Mouse (Mus musculus) intestine, embryonic 16.5 days (tissue): ENCODE measurements at regions not wholly inside any gene's neighbourhood (a gene's known extent, or its start where the extent isn't known, plus 50 kb on each side); places are given as distances from the start of the nearest gene placed in this dataset.

Experiments used
- ATAC-seq: fragments of 200-750 bp; cut with Nextera tagmentation; 2 replicates; pipeline ENCODE4 v1.8.0; 2017; ENCODE audit warnings: moderate TSS enrichment, moderate library complexity
- H3K27ac ChIP-seq: fragments of 300-500 bp; sonication (generic); 2 replicates; pipeline ENCODE4 v1.5.1; 2014; ENCODE audit warnings: mild to moderate bottlenecking, low read length
- H3K27me3 ChIP-seq: fragments of 300-500 bp; sonication (generic); replicated peaks from 2 replicates; pipeline ENCODE4 v1.6.1; 2014; ENCODE audit warnings: low read length, control low read depth, mixed read lengths; ENCODE audit not compliant: control insufficient read depth, insufficient read depth
- H3K36me3 ChIP-seq: fragments of 300-500 bp; sonication (generic); 2 replicates; pipeline ENCODE4 v1.6.1; 2014; ENCODE audit warnings: low read length, control low read depth; ENCODE audit not compliant: control insufficient read depth, insufficient read depth
- H3K4me1 ChIP-seq: fragments of 300-500 bp; sonication (generic); 2 replicates; pipeline ENCODE4 v1.6.1; 2014; ENCODE audit warnings: low read length, control low read depth, mixed read lengths; ENCODE audit not compliant: control insufficient read depth, insufficient read depth
- H3K4me2 ChIP-seq: fragments of 300-500 bp; sonication (generic); 2 replicates; pipeline ENCODE4 v1.6.1; 2014; ENCODE audit warnings: low read depth, low read length, control low read depth
- H3K4me3 ChIP-seq: fragments of 300-500 bp; sonication (generic); 2 replicates; pipeline ENCODE4 v1.5.1; 2014; ENCODE audit warnings: mild to moderate bottlenecking, low read length
- H3K9ac ChIP-seq: fragments of 300-500 bp; sonication (generic); 2 replicates; pipeline ENCODE4 v1.6.1; 2014; ENCODE audit warnings: low read depth, low read length
- H3K9me3 ChIP-seq: fragments of 300-500 bp; sonication (generic); 2 replicates; pipeline ENCODE4 v1.6.1; 2016; ENCODE audit warnings: low read length, control low read depth; ENCODE audit not compliant: control insufficient read depth
- WGBS: fragments of 180-500 bp; shearing (Covaris S2); extraction: QIAGEN DNeasy Blood & Tissue Kit; methylation state at CpG from one replicate; pipeline ENCODE4 v1.1.7; 2014; 5-methylcytosine and 5-hydroxymethylcytosine counted together

DNA sequence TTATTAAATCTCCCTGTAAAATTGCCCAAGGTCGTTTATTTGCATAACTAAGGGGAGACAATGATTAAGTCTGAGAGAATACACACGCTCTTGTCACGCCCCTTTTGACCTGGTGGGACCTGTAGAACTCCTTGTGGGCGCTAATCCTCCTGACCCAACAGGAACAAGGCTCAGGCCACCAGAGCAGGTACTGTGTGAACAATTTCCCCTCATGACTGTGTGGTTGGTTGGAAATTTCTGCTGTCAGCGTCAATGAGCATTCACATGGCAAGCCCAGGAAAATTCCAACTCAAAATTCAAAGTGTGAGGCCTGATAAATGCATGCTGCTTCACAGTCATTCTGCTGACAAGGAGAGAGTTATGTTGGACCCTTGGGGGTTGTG is 74.2 kb upstream of the Bod1 start:
- peaks cover 10% of the 10 kb centered on the region for H3K4me1 ChIP-seq
- H3K9me3 ChIP-seq, result no peaks in the 10 kb centered on the region
- H3K4me3 ChIP-seq, result no peak overlapping the region
- H3K36me3 ChIP-seq, result no peaks in the 10 kb centered on the region
- no peaks in the 10 kb centered on the region for H3K27me3 ChIP-seq
- 48% methylated on average over 5 of the region's 5 CpGs for WGBS
- no peak for ATAC-seq
- H3K4me2 ChIP-seq, result no peak overlapping the region
- H3K9ac ChIP-seq, result no peak overlapping the region
- no peak overlapping the region for H3K27ac ChIP-seq

DNA sequence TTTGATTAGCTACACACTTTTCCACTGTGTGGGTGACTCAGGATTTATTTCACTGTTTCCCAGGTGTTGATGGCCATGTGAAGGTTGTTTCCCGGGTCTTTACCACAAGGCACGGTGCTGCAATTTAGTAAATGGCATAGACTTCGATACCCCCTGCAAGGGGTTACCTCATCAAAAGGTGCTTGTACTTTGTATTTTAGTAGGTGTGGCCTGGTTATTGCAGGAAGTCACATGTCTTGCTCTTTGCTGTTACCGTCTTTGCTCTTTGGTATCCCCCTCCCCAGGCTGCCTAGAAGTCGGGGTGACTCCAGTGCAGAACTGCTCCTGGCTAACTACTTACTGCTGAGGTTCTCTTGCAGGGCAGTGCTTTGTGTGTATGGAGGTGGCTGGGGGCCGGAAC is 74.8 kb upstream of the Bod1 start:
- Histone ChIP-seq H3K9ac (no peak overlapping the region), H3K27me3 (no peaks in the 10 kb centered on the region), H3K36me3 (no peaks in the 10 kb centered on the region), H3K4me3 (no peak overlapping the region), H3K4me2 (no peak overlapping the region), H3K4me1 (peaks cover 10% of the 10 kb centered on the region), H3K27ac (no peak overlapping the region), H3K9me3 (no peaks in the 10 kb centered on the region)
- 61% methylated on average over 6 of the region's 6 CpGs for WGBS
- ATAC-seq, result peak; percentile 73

DNA sequence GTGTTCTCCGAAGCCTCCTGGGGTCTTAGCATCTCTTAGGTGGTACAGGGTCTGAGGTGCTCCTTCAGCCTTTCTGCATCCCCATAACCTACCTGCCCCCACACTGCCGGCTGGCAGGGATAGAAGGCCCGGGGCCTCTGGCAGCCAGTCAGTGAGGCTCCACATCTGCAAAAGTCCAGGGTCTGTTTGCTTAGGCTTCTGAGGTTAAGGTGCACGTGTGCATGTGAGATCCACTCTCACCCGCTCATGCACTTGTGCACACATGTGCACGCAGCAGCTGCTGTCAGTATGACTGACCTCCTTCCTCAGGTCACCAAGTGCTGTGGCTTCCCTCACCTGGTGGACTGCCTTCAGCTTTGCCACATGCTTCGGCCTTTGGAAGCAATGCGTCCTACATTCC is 75.3 kb upstream of the Bod1 start:
- H3K27me3 ChIP-seq, result no peaks in the 10 kb centered on the region
- H3K9me3 ChIP-seq, result no peaks in the 10 kb centered on the region
- H3K4me1 ChIP-seq, result peaks cover 10% of the 10 kb centered on the region
- no peak overlapping the region for H3K9ac ChIP-seq
- no peaks in the 10 kb centered on the region for H3K36me3 ChIP-seq
- H3K27ac ChIP-seq, result no peak overlapping the region
- no peak overlapping the region for H3K4me2 ChIP-seq
- H3K4me3 ChIP-seq, result no peak overlapping the region
- ATAC-seq, result peak; percentile 62
- 69% methylated on average over 8 of the region's 8 CpGs for WGBS

DNA sequence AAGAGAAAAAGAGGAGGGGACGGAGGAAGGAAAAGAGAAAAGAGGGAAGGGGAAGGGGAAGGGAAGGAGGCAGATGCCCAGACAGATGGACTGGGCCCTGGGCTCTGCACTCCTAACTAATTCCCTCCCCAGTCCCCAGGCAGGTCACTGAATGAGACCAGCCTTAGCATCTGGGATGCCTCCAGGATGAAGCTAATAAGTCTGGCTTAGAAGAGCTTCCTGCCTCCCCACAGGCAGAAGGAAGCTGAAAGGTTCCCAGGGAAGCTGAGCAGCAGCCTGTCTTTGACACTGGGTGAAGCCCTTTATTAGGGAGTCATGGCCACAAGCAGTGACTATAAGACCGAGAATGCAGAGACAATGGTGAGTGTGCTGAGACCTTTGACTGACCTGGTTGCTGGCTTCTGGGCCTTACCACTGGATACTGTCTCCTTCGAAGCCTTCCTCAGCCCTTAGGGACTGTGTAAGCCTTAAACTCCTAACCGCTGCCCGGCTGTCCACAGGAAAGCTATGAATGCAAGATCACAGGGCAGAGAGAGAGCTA is 76.7 kb upstream of the Bod1 start:
- 74% methylated on average over 5 of the region's 5 CpGs for WGBS
- no peak overlapping the region for H3K27ac ChIP-seq
- H3K27me3 ChIP-seq, result no peaks in the 10 kb centered on the region
- H3K4me3 ChIP-seq, result no peak overlapping the region
- H3K36me3 ChIP-seq, result no peaks in the 10 kb centered on the region
- H3K4me1 ChIP-seq, result peaks cover 10% of the 10 kb centered on the region
- no peak overlapping the region for H3K9ac ChIP-seq
- no peaks in the 10 kb centered on the region for H3K9me3 ChIP-seq
- no peak overlapping the region for H3K4me2 ChIP-seq
- ATAC-seq, result no peak

DNA sequence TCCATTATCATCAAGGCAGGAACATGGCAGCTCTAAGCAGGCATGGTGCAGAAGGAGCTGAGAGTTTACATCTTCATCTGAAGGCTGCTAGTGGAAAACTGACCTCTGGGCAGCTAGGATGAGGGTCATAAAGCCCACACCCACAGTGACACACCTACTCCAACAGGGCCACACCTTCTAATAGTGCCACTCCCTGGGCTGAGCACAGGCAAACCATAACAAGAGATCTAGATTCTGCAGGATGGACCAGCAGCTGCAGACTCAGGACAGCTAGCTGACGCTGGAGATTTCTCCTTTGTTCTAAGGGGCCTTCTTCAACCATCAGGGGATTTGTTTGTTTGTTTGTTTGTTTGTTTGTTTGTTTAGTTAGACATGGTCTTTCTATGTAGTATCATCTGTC is 79.6 kb upstream of the Bod1 start:
- H3K27me3 ChIP-seq, result no peaks in the 10 kb centered on the region
- H3K27ac ChIP-seq, result no peak overlapping the region
- H3K9ac ChIP-seq, result no peak overlapping the region
- H3K4me3 ChIP-seq, result no peak overlapping the region
- H3K4me2 ChIP-seq, result no peak overlapping the region
- no peaks in the 10 kb centered on the region for H3K9me3 ChIP-seq
- WGBS, result 63% methylated on average over 1 of the region's 1 CpGs
- H3K36me3 ChIP-seq, result no peaks in the 10 kb centered on the region
- peaks cover 7% of the 10 kb centered on the region for H3K4me1 ChIP-seq
- ATAC-seq, result peak; percentile 53

DNA sequence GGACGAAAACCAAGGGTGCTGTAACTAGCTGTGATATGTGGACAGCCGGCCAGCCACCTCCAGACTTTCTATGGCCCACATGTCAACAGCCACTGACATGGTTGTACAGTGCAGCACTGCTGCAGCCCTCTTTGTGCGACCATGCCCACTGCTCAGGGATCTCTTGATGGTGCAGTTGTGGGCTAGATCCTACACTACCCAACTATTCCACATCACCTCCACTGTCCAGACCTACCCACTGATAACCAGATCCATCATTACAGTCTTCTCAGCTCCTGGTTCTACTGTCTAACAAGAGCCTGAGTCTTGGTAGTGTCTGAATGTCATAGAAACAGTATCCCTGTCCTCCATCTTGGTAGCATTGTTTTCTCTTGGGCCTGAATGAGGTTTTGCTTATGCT is 81.5 kb upstream of the Bod1 start:
- no peaks in the 10 kb centered on the region for H3K4me1 ChIP-seq

DNA sequence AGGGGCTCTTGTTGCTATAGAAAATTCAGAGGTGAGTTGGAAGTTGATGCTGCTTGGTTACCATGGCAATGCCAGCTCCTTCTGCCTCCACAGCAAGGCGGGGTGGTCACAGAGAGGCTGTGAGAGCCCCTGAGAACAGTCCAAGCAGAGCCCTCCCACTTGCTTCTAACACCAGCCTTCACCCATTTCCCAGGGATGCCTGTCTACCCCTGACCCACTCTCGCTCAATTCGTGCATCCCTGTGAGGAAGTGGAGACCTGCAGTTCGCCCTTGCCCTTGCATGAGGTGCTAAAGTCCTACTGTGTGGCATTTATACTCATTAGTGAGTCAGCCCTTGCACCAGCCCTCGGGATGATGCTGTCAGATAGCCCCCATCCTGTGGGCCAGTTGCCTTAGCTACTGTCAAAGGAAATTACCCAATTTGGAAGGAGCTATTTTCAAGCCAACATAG is 82.1 kb upstream of the Bod1 start:
- no peak for ATAC-seq
- H3K9me3 ChIP-seq, result no peaks in the 10 kb centered on the region
- H3K27ac ChIP-seq, result no peak overlapping the region
- no peak overlapping the region for H3K9ac ChIP-seq
- no peak overlapping the region for H3K4me3 ChIP-seq
- H3K4me1 ChIP-seq, result no peaks in the 10 kb centered on the region
- 42% methylated on average over 5 of the region's 5 CpGs for WGBS
- no peaks in the 10 kb centered on the region for H3K27me3 ChIP-seq
- H3K36me3 ChIP-seq, result no peaks in the 10 kb centered on the region
- H3K4me2 ChIP-seq, result no peak overlapping the region

More for the DNA sequence above, 81.5 kb upstream of the Bod1 start:
- Histone ChIP-seq H3K36me3 (no peaks in the 10 kb centered on the region), H3K27ac (no peak overlapping the region), H3K4me3 (no peak overlapping the region), H3K9me3 (no peaks in the 10 kb centered on the region), H3K27me3 (no peaks in the 10 kb centered on the region), H3K9ac (no peak overlapping the region), H3K4me2 (no peak overlapping the region)
- ATAC-seq, result no peak
- 77% methylated on average over 3 of the region's 3 CpGs for WGBS

DNA sequence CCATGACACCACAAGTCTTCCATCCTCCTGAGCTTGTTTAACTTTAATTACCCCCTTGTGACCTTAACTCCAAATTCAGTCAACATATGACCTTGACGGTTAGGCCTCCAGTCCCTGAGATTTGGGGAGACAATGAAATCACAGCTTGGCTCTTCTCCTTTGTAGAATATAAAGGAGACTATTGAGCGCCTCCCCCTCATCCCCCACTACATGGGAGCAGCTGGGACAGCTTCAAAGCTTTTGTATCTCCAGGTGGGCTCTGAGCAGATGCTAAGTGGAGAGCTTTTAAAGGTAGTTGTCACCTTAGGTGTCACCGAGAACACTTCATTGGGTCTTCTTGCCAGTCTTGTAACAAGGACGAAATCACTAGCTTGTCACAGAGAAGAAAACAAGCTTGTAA is 82.7 kb upstream of the Bod1 start:
- no peak for ATAC-seq
- H3K27ac ChIP-seq, result no peak overlapping the region
- WGBS, result 46% methylated on average over 4 of the region's 4 CpGs
- H3K9ac ChIP-seq, result no peak overlapping the region
- H3K27me3 ChIP-seq, result no peaks in the 10 kb centered on the region
- no peaks in the 10 kb centered on the region for H3K36me3 ChIP-seq
- H3K4me2 ChIP-seq, result no peak overlapping the region
- no peaks in the 10 kb centered on the region for H3K9me3 ChIP-seq
- no peaks in the 10 kb centered on the region for H3K4me1 ChIP-seq
- H3K4me3 ChIP-seq, result no peak overlapping the region

DNA sequence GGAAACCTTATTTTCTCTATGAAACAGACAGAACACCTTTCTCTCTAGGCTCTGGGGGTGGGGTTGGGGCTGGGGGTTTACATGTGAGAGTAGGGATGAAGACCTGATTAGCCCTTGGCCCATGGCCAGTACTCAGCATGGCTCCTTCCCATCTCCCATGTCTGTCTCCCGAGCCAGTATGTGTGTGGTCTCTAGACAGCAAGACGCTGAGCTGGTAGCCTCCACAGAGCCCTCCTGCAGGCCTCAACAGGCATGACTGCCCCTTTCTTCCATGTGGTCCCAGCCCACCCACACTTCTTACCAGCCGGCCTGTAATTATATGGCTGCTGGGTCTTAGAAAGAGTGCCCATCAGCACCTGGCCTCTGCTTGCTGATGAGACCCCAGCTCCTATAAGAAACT is 84.2 kb upstream of the Bod1 start:
- no peaks in the 10 kb centered on the region for H3K4me1 ChIP-seq
- H3K36me3 ChIP-seq, result no peaks in the 10 kb centered on the region
- WGBS, result 56% methylated on average over 3 of the region's 3 CpGs
- H3K4me3 ChIP-seq, result no peak overlapping the region
- no peak overlapping the region for H3K9ac ChIP-seq
- no peaks in the 10 kb centered on the region for H3K9me3 ChIP-seq
- no peak overlapping the region for H3K27ac ChIP-seq
- no peak for ATAC-seq
- no peak overlapping the region for H3K4me2 ChIP-seq
- no peaks in the 10 kb centered on the region for H3K27me3 ChIP-seq
